Mouse (Mus musculus) ES-E14 (cell line): ENCODE measurements around the gene Rabl6.

Experiments
- HCFC1 ChIP-seq: IDR thresholded peaks from 2 replicates; pipeline ENCODE4 v1.6.1; 2012; ENCODE audit warnings: low read length, inconsistent platforms, borderline replicate concordance; ENCODE audit not compliant: insufficient read depth
- ZNF384 ChIP-seq: IDR thresholded peaks from 2 replicates; pipeline ENCODE4 v1.6.1; 2012; ENCODE audit warnings: low read depth, low read length, inconsistent platforms

- TF ChIP-seq ZNF384, result no peak
- TF ChIP-seq HCFC1, result no peak
Observed at GRCm38 (mm10) chr2:25616398-25616797, 8.1 kb upstream of the Rabl6 start.
